Mouse (Mus musculus): Measurements from ENCODE around the gene Myo1b.

The Myo1b gene

GRCm38 (mm10) chr1:51795586-51796309 is 120.1 kb downstream of the Myo1b start:
- no peak for DNase-seq (ENCODE audit: low read depth, low spot score)

DNA sequence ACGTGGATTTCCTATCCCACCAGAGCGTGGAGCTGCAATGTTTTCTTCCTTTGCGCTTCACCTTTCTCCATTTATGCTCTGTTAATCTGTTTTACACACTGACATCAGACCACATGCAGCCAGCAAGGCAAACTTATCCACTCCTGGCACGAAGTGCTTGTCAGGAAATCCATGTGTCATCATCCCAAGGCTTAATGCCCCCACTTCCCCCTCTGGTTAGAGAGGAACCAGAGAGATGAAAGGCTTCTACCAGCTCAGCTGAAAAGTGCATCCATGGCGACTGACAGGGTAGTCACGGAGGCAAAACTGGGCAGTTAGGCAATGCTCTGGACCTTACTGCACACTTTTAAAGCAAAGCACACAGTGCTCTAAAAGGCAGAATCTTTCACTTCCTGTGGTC is 126.6 kb downstream of the Myo1b start:
- no peak for DNase-seq (ENCODE audit: low read depth, low spot score)

DNA sequence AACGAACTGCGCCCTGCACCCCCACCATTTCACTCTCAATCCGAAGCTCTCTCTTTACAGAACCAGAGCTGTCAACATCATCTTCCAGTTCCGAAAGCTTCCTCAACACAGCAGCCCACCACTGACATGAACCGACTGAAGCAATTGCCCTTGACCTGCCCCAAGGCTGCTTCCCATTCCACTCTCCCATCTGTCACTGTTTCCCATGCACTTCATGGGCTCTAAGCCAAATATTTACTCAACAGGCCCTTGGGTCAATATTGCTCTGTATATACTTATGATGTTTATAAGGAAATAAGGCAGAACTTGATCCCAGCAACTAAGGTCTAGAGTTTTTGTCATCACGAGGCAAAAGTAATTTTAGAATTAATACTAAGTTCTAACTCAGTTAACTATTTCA is 133.8 kb downstream of the Myo1b start:
- DNase-seq (ENCODE audit: low read depth, low spot score): no peak

DNA sequence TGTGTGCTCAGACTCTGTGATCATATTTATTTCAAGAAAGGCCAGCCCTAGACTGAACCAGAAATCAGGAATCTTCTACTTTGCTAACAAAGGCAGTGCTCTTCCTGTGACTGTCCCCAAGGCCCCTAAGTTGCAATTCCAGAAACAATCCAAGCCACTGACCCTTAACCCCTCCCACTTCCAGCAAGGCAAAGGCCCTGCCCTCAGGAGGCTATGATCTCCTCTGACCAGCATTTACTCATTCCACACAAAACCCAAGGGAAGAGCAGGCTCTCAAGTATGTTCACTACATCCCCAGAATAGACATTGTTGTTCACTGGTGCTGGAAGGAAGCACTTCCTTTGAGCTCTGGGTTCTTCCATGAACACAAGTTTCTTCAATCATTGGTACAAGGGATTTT is 135.5 kb downstream of the Myo1b start:
- no peak for DNase-seq (ENCODE audit: low read depth, low spot score)

DNA sequence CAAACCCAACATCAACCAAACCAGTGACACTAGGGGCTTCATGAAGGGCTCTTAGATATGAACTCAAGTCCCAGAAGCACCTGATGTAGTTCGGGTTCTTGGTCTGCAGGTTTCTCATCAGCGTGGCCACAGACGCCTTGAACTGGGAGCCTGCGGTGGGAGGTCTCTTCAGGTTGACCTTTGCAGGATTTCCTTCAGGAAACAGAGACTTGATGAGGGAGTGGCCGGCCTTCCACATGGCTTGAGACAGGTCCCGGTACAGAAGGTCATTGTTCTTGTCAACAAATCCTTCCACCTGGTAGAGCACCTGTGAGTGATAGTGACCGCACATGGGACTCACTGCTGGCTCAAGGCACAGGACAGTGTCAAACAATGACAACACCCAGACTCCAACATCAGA is 137.6 kb downstream of the Myo1b start:
- no peak for DNase-seq (ENCODE audit: low read depth, low spot score)

DNA sequence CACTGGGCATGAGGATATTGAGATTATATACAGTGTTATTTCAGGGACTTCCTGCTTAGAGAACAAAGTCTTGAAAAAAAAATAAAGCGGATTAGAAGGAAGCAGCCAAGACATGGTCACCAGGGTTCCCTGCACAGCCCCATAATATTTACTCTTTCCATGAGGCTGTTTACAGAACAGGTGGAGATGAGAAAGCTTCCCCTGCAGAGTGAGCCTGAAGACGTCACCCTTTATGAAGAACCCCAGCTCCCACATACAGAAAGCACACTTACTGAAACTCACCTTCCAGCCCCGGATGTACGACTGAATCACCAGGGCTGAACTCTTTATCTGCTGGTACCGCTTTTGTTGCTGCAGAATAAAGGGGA is 145.4 kb downstream of the Myo1b start:
- DNase-seq (ENCODE audit: low read depth, low spot score): no peak

DNA sequence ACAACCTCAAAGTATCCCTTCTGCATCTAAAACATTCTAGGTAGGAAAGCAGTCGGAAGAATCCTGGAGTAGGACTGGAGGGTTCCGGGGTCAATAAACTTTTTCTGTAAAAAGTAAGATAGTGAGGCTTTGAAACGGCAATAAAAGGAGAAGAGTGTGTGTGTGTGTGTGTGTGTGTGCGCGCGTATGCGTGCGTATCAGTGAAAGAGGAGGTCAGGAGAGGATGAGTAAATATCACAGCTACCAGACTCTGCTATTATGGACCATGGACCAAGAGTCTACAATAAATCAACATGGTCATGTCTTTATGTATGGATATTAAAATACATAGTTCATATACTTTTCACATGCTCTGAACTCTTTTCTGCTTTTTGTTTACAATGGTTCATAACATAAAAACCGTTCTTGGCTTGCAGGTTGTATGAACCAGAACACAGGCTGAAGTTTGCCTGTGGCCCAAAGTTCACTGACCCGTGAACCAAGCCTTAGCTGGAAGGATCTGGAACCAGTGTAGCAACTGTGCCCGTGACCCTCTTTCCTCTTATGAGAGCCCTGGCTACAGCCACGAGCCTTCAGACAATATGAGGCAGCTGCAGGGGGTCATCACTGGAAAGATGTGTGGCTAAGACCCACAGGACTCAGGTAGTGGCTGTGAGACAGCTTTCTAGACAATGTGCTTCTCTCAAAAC is 145.9 kb downstream of the Myo1b start:
- no peak for DNase-seq (ENCODE audit: low read depth, low spot score)

DNA sequence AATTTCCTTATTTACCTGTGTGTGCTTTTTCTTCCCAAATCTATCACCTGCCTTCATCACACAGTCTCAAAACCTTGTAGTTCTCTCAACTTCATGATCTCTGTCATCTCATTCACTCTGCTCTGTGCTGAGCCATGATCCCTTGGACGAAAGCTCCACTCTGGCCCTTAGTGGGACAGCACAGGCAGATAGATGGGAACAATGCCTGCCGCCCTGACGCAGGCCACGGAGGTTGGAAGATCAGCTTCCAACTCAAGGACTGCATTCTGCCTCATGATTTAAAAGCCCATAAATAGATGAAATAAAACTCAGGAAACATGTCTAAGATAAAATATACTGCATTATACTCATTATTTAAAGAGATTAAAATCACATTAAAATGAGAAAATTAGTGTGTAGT is 149.6 kb downstream of the Myo1b start:
- no peak for DNase-seq (ENCODE audit: low read depth, low spot score)

DNA sequence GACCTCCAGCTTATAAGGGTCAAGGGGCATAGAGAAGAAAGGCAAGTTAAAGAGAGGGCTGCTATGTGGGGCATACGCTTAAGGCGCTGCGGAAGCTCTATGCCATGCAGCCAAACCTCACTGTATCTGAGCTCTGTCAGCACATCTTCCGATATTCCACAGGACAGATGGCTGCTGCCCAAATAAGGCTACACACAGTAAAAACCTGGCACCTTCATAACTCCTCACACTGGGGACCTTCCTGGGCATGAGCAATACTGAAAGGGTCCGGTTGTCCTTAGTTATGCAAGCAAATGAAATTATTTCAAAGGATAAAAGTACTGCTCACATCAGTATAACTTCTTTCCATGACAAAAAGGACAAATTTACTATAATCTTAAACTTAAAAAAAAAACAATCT is 150.7 kb downstream of the Myo1b start:
- DNase-seq (ENCODE audit: low read depth, low spot score): no peak

- DNase-seq (ENCODE audit: low read depth, low spot score): no peak
These were observed 156.2 kb downstream of the Myo1b start for GRCm38 (mm10) chr1:51759657-51760056.

GRCm38 (mm10) chr1:51758326-51759109 is 157.4 kb downstream of the Myo1b start:
- DNase-seq (ENCODE audit: low read depth, low spot score): no peak

DNA sequence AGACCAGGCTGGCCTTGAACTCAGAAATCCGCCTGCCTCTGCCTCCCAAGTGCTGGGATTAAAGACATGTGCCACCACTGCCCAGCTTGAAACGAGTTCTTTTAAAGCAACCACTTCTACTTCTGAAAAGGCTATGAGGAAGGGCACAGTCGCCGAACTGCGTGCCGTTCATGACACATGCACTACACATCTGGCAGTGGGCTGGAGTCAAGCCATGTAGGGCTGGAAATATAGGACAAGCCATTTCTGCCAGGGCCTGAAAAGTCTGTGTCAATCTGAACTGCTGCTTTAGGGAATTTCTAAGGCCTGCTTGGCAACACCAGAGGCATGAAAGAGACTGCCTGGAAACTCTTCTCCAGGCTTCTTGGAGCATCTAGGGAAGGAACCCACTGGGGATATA is 162.2 kb downstream of the Myo1b start:
- DNase-seq (ENCODE audit: low read depth, low spot score): no peak

GRCm38 (mm10) chr1:51751006-51751405 is 164.9 kb downstream of the Myo1b start:
- no peak for DNase-seq (ENCODE audit: low read depth, low spot score)

GRCm38 (mm10) chr1:51748306-51748705 is 167.6 kb downstream of the Myo1b start:
- no peak for DNase-seq (ENCODE audit: low read depth, low spot score)

GRCm38 (mm10) chr1:51747494-51747893 is 168.4 kb downstream of the Myo1b start:
- DNase-seq (ENCODE audit: low read depth, low spot score): no peak

GRCm38 (mm10) chr1:51746711-51747240 is 169.1 kb downstream of the Myo1b start:
- DNase-seq (ENCODE audit: low read depth, low spot score): no peak

DNA sequence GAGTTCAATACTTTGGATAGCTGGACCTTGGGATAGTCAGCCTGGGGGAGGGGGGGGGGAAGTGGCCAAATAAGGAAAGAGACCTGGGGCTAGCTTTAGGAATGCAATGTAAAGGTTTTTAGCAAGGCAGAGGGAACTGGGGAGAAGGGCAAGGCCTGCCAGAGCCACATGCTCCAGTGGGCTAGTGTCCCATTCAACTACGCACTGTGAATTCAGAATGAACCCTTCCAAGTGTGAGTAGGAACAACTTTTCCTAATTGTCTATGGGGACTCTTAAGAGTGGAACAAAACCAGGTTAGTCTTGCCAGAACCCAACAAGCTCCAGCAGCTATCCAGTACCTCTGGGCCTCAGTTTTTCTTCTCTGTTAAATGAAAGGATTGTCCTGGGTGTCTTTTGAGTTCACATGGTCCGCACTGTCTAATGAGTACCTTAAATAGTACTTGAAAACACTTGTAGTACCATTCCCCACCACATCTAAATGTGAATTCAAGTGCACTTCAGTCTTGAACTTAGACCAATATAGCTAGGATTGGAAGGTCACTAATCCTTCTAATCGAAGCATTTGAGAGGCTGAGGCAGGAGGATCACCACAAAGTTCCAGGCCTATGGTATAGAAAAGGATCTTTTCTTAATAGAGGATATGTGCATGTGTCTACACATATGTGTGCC is 172.0 kb downstream of the Myo1b start:
- no peak for DNase-seq (ENCODE audit: low read depth, low spot score)

DNA sequence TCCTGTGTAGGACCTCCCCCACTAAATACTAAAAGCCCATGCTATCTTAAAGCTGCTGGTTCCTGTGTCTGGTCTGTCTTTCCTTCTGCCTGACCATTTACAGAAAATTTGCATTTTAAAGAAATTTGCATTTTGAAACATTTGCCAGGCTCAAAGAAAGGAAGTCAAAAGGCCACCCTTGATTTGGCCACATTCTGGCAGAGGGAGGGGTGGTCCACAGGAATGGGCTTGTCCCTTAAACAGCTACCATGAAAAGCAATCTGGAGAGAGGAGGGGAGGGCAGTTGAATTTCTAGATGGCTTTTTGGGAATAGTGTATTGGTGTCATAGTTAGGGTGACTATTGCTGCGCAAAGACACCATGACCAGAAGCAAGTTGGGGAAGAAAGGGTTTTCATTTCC is 173.3 kb downstream of the Myo1b start:
- no peak for DNase-seq (ENCODE audit: low read depth, low spot score)

GRCm38 (mm10) chr1:51740626-51741231 is 175.1 kb downstream of the Myo1b start:
- DNase-seq (ENCODE audit: low read depth, low spot score): no peak

DNA sequence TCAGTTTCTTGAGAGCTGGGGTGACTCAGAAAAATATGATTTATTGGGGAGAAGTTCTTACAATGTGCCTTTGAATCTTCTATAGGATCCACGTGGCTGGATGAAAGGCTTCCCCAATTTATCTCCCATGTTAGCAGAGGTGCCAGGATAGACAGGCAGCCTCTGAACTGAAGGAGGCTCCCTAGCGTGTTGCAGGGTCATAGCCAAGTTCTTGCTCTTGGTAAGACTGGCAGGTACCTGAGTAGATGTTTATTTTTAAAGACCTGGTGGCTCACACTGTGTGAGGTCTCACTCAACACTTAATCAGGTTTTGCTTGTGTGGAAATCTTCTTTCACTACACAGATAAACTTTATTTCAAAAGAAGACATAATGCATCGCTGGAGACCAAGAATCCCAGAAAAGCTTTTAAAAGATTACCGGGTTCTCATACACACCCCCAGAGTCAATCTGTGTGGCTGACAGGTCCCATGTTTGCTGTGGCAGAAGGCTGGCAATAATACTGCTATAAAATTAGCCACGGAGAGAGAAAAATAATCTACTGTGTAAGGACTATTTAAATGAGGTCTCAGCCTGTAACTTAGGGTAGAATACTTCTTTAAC is 176.5 kb downstream of the Myo1b start:
- DNase-seq (ENCODE audit: low read depth, low spot score): no peak

DNA sequence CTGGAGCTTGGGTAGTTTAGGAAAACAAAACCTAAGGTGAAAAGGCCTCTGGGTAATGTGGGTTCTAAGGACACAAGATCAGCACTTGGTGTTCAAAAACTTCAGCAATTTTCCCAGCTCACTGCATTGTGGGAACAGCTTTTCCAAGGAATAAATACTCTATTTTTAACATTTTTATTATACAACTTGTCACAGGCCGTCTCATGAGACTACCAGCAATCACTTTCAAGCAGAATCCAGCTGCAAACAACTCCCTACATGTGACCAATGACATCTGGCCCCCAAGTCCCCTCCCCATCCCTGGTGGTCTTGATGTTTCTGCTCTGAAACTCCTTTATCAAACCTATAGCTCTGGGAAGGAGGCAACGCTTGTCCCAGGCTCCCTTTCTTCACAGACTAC is 179.0 kb downstream of the Myo1b start:
- DNase-seq (ENCODE audit: low read depth, low spot score): no peak
